Mouse (Mus musculus) olfactory bulb, adult 2 months (tissue): ENCODE measurements around the gene Tmem256.

Source experiments
- CTCF ChIP-seq: fragments of 200-500 bp; IDR thresholded peaks from 2 replicates; pipeline ENCODE4 v1.5.1; 2012; ENCODE audit warnings: low read depth, mild to moderate bottlenecking, low read length, moderate library complexity; ENCODE audit not compliant: insufficient read depth
- POLR2A ChIP-seq: fragments of 200-500 bp; IDR thresholded peaks from 2 replicates; pipeline ENCODE4 v1.6.1; 2012; ENCODE audit warnings: mild to moderate bottlenecking, low read depth, low read length, moderate library complexity; ENCODE audit not compliant: insufficient read depth

- TF ChIP-seq POLR2A, result no peak
- TF ChIP-seq CTCF, result no peak
Measured at GRCm38 (mm10) chr11:69849884-69850283, 11.6 kb downstream of the Tmem256 start.
